Mouse (Mus musculus): Measurements from ENCODE around the gene Supt20.

Gene Supt20

DNA sequence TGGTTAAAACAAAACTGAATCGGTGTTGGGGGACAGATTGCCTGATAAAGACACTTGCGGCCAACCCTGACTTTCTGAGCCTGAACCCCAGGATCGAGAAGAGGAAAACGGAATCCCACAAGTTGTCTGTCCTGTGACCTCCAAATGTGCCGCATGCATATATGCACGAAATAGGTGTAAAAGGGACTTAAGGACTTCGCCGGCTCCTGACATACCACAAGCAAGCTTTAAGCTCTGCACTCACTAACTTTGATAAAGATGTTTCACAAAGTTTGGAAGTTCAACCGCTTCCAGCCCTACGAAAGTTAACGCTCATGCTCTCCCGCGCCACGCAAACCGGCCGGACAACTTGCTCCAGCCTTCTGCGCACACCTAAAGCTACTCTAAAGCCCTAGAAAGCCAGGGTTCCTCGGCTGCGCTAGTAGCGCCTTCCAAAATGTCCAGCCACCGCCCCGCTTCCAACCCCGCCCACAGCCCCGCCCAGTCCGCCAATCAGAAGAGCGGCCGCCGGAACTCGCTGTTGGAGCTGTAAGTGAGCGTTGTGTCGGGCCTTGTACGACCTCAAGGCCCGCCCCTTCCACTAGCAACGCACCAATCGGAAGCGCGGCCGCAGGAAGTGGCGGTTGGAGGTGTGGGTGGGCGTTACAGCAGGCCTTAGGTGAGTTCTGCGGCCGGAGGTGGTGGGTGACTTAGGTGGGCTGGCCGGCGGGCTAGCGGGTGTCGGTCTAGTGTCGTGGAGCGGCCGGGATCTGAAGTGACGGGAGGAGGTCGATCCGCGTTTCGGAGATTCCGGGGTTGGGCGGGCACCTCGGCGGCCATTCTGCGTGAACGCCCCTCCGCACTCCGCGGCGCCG is at the start of gene Supt20:
Supt20 (plus strand) TSS at position 606 of the 854 bp plus-strand sequence.
- peak; percentile 94 for DNase-seq (ENCODE audit: extremely low spot score, low spot score)

DNA sequence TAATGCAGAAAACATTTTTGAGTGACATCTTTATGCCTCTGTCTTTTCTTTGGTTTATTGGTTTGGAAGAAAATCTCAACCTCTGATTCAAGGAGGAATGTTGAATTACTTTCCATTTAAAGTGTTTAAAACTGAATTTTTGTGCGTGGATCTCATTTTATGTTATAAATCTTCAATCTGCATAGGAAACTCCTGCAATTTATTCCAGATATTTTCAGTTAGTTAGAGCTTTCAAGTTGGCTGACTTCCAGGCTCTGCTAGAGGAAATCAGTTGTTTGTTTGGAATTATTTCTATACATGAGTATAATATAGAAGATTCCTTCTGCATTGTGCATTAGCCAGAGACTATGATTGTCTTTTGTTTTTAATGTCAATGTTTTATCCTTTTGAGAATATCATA is 49.8 kb upstream of the Supt20 start:
- no peak for DNase-seq (ENCODE audit: extremely low spot score, low spot score)

DNA sequence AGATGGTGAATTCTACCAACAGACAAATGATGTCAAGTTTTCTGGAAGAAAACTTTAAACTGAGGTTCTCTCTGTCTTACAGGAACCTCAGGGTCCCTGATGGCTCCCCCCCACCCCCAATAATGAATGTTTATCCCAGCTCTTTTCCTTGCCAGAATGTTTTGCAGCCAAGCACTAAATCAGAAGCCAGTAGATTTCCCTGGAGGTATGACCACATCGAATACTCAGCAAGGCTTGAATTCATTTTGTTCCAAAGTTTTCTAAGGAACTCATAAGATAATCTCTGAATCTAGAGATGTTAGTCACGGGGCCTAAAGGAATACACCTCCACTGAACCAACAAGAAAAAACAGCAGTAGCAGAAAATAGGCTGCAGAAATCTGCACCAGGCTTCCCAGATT is 45.0 kb upstream of the Supt20 start:
- no peak for DNase-seq (ENCODE audit: extremely low spot score, low spot score)

DNA sequence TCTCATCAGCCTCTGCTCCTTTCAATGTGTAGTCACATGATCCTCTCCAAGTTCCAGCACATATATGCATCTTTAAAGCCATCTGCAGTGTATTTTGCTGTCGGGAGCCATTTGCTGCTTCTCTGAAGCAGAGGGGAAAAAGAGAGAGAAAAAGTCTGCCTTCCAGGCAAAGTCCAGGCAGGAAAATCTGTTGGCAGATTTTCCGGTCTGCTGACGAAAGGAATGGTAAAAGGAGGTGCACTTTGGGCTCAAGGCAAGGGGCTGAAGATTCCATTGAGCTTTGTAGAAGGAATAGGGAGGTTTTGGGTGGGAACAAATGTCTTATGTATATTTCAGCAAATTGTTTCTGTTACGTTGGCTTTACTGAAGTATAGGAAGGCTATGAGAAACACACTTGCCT is 41.0 kb upstream of the Supt20 start:
- no peak for DNase-seq (ENCODE audit: extremely low spot score, low spot score)

DNA sequence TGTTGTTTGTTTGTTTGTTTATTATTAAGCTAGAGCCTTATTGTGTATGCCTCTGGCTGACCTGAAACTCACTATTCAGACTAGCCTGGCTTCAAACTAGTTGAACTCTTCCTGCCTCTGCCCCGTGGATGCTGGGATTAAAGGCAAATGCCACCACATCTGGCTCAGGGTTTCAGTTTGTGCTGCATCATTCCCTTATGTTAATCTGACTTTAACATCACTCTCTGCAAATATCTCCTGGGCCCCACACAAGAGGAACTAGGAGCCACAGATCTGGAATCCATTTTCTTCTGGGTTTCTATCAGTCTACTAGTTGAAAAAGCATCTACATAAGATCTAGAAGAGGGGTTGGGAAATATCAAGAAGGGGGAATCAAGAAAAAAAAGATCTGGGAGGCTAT is 38.4 kb upstream of the Supt20 start:
- DNase-seq (ENCODE audit: extremely low spot score, low spot score), result no peak

DNA sequence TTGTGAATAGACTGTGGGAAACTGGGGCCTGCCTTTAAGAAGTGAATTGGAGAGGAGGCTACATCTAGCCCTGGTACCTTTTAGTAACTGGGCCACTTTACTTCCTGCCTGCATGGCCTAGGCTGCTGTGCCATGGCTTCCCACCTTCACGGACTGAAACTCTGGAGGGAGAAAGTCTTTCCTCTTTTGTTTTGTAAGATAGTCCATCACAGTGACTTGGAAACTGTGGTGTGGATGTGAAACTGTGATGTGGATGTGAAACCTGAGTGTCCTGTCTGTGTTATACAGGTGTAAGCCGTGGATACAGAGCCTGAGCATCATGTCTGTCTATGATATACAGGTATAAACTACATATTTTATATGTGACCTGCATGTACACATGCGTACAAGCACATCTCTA is 35.5 kb upstream of the Supt20 start:
- DNase-seq (ENCODE audit: extremely low spot score, low spot score), result no peak

DNA sequence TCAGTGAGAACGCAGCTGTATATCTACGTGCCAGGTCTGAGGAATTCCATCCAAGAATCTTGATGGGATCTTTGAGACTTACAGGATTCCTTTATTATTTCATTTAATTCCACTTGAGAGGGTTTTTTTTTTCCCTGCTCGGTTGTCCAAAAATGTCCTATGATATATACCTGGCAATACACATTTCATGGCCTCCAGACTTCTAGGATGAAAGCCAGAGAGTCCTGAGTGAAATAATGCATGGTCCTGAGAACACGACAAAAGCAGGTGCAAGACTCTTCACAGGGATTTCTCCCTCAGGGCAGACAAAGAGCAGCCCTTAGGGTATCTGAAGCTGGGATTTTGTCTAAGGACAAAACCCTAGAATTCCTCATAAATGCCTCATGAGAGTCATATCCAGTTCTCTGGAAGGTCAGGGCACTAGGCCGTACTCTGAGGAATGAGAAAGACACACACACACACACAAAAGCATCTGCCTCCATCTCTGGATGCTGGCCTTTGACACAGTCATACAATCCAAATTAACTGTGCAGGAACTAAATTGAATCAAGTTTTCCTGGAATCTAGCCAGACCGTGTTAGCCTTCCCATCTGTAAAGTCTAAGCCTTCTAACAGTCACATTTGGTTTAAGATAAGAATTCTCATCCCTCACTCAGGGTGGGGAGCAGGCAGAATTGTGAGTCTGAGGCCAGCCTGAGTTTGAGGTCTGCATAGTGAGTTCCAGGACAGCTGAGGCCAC is 34.5 kb upstream of the Supt20 start:
- no peak for DNase-seq (ENCODE audit: extremely low spot score, low spot score)

DNA sequence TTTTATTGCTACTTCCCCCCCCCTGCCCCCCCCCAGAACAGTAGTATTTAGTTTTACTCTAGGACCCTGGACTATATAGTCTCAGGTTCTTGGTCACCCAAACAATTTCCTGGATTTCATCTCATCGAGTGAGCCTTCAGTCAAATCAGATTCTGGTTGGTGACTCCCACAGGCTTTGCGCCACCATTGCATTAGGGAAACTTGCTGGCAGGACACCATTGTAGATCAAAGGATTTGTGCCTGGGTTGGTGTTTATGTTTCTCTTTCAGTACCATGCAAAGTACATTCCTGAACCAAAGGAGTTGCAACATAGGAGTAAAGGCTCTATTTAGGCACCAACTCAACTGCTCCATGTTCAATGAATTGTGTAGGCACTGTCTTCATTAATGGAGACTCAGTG is 32.9 kb upstream of the Supt20 start:
- no peak for DNase-seq (ENCODE audit: extremely low spot score, low spot score)

DNA sequence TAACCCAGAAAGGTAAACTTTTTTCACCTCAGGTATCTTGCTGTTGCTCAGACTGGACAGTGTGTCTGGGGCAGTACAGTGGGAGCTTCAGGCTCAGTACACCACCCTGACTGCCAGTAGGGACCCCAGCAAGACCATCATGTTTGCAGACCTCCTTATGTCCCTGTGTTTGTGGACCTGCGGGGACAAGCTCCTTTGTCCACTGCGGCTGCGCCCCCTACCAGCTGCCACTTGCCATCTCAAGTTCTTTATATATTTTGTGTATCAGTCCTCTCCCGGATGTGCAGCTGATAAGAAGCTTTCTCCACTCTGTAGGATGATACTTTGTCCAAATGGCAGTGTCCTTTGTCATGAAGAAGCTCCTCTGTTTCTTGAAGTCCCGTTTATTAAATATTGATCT is 30.2 kb upstream of the Supt20 start:
- no peak for DNase-seq (ENCODE audit: extremely low spot score, low spot score)

DNA sequence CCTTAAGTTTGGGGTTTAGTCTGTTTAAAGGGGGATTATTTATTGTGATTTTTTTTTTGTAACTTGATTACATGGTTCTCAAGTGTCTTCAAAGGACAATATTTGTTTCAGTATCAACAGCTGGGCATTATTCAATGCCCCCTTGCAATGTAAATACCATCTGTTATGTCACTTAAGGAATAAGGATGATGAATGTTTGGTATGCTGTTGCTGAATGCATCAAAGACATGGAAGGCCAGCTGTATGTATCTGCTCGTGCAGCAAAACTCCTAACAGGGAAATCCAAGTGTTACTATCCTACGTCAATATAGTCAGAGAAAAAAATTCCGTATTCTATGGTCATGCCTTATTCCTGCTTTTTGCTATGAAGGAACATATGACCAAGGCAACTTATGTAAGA is 24.5 kb upstream of the Supt20 start:
- DNase-seq (ENCODE audit: extremely low spot score, low spot score), result no peak

DNA sequence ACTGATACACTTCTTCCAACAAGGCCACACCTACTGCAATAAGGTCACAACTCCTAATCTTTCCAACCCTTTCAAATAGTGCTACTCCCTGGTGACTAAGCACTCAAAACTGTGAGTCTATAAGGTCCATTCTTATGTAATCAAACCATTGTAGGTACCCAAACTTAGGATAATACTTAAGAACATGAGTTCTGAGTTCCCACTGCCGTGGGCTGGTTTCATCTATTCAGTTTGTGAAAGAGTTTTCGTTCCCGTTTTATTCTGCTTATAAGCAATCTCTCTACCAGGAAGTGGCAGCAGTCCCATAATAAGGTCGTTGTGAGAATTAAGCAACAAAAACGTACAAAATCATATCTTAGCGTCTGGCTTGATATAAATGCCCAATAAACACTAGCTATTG is 23.9 kb upstream of the Supt20 start:
- no peak for DNase-seq (ENCODE audit: extremely low spot score, low spot score)

DNA sequence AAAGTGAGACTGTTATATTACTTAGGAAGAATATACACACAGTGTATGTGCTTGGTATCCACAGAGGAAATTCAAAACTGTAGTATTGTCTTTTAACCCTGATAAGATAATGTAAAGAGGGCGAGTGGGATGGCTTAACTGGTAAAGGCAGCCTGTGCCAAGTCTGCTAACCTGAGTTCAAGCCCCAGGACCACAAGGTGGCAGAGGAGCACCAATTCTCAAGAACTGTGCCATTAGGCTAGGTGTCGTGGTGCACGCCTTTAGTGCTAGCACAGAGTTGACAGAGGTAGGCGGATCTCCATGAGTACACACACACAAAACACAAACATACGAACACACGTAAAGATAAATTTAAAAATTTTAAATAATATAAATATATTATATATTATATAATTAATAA is 23.0 kb upstream of the Supt20 start:
- no peak for DNase-seq (ENCODE audit: extremely low spot score, low spot score)

DNA sequence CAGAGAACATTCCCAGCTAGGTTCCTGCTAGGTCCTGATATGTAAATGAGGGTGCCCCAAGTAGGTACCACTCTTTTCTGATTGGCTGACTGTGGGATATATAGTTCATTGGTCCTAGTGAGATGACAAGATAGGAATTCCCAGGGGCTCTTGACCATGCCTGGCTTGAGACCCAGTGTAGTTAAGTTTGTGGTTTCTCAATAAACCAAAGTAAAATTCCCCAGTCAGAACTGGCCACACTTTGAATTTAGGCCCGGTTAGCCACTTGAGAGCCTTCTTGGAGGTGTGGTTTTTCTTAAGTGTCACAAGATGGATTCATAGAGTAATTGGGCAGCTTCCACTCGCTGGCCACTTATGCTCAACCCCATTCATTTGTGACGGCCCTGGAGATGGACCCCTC is 20.5 kb upstream of the Supt20 start:
- no peak for DNase-seq (ENCODE audit: extremely low spot score, low spot score)

DNA sequence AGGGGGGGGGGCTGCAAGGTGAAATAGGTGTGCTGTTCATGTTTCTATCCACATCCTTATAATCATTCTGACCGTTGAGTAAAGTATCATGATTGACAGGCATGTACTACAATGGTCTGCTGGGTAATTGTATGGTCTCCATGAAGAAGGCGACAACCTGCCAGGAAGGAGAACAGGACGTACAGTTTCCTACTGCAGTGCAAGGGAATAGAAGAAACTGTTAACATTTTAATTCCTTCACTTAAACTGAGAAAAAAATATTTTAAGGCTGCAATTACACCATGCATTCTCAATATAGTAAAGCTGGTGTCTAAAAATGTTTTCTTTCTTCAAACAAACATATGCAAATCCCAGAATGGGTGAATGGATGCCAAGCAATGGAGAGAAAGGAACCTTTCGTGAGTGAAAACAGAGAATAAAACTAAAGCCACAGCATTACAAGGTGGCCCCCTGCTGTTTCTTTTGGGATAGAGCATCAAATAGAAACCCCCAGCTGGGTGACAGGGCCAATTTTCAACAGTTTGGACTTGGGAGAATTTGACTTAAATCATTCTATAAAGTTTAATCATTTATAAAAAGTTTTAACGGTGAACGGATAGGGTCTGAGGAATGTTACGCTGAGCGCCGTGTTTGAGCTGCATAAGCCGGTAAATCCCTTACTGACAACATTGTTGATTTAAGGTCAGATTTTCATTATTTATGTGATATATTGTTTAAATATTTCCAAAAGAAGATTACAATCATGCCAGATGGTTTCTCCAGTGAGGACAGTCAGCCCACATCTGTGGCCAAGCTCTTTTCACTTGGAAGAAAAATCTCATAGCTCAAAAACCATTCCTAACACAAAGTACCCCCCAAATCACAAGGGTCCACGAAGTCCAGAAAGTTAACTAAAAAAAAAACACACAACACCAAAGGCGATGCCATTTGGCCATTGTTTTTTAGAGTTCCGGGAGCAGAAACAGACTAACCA is 19.8 kb upstream of the Supt20 start:
- peak; percentile 17 for DNase-seq (ENCODE audit: extremely low spot score, low spot score)

DNA sequence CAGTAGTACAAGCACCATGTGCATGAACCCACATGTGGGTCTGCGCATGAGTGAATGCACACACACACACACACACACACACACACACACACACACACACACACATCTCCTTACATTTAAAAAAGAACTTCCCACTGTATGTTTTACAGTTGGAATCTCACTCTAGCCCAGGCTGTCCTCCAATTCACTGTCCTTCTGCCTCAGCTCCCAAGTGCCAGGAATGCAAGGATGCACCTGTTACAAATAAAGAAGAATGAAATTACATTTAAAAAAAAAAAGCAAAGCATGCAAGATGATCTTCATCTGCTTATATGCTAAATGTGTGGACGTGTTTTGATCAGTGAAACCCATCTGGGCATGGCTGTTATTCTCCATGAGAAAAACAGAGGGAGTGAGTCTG is 15.8 kb upstream of the Supt20 start:
- no peak for DNase-seq (ENCODE audit: extremely low spot score, low spot score)

DNA sequence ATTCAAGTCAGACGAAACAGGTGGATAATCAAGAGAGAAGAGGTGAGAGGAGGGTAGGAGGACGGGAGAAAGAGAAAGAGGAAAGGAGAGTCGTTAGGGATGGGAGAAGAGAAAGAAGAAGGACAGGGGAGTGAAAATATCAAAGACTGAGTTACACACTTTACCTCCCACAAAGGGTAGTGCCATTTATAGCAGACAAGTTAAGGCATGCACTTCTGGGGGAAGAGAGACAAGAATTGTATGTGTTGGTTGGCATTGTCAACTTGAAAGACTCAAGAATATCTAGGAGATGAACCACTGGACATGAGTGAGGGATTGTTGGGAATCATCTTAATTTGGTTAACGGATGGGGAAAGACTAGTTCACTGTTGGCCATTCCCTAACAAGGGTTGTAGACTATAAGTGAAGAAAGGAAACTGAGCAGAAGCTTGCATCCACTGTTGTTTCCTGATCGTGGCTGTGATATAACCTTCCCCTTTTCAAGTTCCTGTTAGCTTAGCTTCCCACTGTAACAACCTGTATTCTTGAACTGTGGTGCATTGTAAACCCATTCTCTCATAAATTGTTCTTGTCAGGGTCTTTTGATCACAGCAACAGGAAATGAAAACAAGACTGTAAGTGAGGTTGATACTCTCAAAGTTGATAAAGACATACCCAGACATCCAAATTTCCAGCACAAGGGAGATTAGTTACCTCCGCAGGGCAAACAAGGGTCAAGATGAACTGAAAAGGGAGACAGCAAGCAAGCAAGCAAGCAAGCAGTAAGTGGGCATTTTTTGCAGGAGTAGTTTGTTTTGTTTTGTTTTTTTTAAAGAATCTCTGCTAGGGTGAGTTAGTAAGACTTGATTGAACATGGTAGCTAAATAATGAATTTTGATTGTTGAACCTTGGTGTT is 11.1 kb upstream of the Supt20 start:
- no peak for DNase-seq (ENCODE audit: extremely low spot score, low spot score)

DNA sequence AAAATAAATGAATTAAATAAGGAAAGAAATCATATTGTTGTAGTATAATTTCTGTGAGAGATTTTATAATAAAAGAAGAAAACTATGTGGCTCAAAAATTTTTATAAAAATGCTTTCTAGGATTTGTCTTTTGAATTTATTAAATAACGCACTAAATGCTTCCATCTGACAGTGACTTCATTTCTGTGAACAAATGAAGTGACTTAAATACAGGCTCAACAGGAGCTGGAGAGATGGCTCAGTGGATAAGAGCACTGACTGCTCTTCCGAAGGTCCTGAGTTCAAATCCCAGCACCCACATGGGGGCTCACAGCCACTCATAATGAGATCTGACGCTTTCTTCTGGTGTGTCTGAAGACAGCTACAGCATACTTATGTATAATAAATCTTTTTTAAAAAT is 7.4 kb upstream of the Supt20 start:
- DNase-seq (ENCODE audit: extremely low spot score, low spot score), result no peak

DNA sequence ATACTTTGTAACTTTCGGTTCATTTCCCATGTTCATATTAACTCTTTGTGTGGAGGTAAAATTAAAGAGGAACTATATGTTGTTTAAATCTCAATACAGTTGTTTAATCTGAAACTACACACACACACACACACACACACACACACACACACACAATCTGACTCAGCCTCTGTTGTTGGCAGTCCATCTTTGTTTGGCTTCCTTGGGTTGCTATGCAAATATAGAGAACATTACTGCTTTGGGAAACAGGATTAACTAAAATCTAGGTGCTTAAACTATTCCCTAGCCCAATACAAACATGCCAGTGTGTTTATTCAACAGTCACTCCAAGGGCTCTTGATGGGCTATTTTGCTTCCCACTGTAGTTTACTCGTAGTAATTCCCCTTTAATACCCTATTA is 5.4 kb upstream of the Supt20 start:
- DNase-seq (ENCODE audit: extremely low spot score, low spot score), result no peak

DNA sequence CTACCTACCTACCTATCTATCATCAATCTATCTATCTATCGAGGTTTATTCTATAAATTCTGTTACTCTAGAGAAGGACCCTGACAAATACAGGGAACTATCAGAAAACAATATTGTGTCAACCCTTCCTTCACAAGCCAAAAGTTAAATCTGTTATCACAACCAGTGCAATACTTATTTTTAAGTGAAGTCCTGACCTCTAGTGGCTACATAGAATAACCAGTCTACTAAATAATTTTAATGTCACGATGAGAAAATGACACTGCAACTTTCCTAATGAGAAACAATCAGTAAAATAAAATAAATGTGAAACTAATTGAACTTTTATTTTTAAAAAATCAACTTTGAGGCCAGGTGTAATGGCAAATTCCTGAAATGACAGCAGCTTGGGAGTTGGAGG is 3.5 kb upstream of the Supt20 start:
- no peak for DNase-seq (ENCODE audit: extremely low spot score, low spot score)

DNA sequence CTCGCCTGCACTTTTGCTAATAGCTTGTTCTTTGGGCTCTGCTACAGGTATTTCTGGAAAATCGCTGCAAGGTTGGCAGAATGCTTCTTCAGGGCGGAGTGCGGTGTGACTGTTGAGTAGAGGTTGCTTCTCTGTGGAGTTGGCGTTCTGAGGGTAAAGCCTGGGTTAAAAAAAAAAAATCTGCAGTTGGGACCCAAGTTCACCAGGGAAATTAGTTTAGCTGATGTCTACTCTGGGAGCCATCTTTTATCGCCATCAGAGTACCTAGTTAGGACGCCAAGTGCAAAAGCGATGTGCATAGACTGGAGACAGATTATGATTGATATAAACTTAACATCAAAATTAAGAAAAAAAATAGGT is 429 bp downstream of the Supt20 start:
- DNase-seq (ENCODE audit: extremely low spot score, low spot score), result no peak

DNA sequence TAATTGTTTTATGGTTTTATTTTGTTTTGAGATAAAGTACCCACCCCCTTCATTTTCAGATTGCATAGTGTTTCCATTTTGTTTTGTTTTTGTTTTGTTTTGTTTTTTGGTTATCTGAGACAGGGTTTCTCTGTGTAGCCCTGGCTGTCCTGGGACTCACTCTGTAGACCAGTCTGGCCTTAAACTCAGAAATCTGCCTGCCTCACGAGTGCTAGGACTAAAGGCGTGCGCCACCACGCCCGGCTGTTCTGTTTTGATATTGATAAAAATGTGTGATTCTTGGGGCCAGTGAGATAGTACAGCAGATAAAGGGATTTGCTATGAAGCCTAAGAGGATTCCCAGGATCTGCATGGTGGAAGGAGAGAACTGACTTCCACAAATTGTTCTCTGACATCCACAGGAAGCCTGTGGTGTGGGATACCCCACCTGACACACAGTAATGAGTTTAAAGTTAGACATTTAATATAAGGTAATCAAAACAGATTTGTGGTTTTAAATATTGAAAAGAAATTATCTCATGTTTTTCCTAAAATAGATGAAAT is 7.2 kb downstream of the Supt20 start:
- no peak for DNase-seq (ENCODE audit: extremely low spot score, low spot score)
